Mouse (Mus musculus) left cerebral cortex, adult 11 months (tissue): Measurements from ENCODE around the gene Pik3r2.

Experiments used
- DNase-seq: peaks from one replicate; pipeline ENCODE4 v3.0.0; 2022; ENCODE audit warnings: low spot score

The Pik3r2 gene

DNA sequence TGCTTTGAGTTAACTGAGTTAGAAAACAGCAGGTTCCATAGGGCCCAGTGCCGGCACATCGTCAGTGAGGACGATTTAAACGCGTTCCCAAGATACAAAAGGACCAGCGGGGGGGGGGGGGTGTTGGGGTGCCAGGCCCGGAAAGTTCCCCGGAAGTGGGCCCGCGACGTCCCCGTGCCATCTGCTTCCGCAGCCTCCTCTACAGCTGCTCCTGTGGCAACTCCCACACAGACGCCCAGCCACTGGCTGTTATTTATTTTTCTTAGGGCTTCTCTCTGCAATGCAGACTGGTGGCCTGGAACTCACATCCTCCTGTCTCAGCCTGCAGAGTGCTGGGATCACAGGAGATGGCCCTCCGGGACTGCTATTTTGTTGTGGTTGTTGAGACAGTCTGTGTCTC is 24.6 kb upstream of the Pik3r2 start:
- DNase-seq, result no peak

DNA sequence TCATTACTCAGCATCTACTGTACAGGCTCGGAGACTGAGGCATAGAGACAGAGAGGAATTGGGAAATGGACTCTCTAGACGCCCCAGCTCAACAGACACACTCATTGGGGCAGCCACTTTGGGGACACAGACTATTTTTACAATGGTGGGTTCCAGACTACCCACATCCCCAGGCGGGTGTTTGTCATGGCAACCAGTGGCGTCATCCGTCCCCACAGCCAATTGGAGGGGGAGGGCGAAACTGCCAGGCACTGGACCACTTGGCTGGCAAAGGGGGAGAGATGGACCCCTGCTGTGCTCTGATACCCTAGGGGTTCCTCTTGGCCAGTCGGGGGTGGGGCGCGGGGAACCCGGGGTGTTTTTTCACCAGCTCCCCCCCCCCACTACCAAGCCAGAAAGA is 24.1 kb upstream of the Pik3r2 start:
- DNase-seq, result no peak

DNA sequence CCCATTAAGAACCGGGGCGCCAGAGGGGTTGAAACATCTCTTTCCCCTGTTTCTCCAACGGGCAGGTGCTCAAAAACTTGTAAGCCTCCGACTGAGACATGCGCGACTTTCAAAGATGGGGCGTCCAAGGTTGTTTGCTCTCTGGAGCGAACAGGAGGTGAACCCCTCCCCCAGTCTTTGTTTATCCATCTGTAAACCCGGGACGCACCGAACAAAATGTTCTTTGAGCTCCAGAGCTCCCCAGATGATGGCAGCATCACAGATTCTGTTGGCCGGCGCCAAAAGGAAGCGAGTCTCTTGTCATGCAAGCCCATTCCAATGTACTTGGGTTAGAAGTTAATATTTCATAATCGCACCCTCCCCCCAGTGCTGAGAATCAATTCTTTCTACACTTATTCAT is 21.8 kb upstream of the Pik3r2 start:
- no peak for DNase-seq

DNA sequence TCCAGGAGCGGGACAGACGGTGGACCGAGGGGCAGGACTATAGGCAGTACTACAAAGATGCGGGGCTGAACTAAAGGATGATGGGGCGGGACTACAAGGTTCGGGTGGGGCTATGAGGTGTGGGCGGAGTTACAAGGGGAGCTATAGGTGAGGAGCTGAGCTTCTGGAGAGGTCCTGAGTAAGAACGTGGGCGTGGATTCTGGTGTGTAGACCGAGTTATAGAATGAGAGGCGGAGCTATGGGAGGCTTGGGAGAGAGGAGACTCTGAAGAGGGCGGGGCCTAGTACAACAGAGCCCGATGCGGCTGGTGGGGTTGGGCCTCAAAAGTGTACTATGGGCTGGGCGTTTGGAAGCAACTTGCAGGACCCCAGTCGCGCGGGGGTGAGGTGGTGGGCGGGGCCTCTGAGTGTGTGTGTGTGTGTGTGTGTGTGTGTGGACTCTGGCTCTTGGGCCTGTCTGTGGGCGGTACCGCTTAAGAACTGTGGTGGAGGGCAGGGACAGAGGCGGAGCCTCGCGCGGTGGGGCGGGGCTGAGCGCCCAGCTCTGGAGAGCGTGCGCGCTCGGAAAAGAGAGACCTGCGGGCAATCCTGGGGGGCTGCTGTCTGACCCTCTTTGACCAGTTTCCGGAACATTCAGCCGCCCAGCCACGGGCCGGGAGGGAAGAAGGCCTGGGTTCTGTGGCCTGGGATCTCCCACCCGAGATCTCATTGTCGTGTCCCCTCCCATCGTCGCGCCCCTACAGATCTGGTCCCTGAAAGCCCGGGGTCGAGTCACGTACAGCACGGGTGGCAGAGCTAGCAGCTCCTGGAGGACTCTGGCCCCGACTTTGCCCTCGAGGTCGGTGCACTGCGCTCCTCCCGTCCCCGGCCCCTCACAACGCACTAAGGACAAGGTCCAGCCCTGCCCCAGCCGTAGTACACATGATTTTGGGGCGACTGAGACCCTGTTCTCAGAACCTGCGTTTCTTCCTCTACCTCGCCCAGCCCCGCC is 20.9 kb upstream of the Pik3r2 start:
- peak; percentile 91 for DNase-seq

DNA sequence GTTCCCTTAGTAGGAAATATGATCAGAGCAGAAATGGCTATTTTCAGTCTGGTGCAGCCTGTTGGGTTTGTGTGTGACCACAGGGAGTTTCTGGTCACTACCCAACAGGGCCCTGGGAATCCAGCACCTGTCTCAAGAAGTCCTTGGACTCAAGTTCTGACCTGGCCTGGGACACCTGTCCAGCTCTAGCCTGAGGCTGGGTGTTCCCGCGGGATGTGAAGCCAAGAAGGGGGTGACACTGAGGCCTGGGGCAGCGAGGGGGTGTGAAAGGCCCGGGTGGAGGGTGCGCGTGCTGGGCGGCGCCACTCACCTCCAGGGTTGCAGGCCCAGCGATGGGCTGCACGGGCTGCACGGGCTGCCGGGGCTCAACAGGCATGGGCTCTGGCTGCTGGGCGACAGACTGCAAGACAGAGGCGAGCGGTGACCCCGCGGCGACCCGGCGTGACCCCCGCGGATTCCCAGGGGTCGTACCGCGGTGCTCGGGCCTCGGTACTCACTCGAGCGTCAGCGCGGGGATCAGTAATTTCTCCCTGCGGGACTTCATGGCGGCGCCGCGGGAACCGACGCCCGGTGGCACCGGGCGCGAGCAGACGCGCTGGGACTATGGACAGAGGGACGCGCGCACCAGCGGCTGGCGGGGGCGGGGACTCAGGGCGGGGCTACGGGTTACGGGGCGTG is 20.0 kb upstream of the Pik3r2 start:
- no peak for DNase-seq

DNA sequence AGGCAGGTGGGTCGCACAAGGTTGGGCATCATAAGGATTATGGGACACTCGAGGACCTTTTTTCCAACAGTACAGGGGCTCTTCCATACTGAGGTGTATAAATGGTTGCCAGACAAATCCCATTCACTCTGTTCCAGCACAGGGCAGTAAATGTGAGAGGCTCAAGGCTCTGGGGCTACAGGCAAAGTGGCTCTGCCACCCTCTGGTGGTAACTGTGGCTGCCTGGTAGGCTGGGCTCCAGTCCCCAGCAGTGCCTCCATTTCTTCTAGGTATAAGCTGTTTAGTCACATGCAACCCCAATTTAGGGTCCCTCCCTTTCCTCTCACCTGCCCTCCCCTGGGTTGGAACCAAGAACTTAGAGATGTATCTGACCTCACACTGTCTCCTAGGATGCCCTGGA is 18.9 kb upstream of the Pik3r2 start:
- no peak for DNase-seq

DNA sequence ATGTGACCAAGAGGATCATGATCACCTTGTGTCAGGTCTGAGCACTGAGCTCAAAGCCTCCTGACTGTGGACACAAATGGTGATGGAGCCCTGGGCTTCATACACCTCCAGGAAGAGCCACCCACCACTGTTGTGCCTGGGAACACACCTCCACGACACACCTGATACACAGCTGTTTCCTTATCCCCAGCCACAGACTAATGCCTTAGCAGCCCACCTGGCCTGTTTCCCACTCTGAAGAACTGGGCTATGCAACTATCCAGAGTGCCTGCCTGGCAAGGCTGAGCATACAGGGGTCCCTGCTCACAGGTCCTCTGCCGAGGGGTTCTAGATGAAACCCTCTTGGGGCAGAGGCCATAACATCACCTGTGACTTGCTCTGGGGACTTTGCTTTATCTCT is 17.7 kb upstream of the Pik3r2 start:
- no peak for DNase-seq

DNA sequence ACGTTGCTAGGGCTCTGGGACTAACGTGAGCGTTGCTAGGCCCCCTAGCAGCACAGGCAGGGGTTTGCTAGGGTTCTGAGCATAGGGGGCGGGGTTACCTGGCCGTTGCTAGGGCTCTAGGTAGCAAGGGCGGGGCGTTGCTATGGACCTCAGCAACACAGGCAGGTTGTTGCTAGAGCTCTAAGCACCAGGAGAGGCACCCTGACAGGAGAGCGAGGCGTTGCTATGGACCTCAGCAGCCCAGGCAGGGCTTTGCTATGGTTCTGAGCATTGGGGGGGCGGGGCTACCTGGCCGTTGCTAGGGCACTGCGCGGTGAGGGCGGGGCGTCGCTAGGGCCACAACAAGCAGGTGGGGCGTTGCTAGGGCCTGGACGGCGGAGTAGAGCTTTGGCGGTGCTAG is 16.2 kb upstream of the Pik3r2 start:
- no peak for DNase-seq

DNA sequence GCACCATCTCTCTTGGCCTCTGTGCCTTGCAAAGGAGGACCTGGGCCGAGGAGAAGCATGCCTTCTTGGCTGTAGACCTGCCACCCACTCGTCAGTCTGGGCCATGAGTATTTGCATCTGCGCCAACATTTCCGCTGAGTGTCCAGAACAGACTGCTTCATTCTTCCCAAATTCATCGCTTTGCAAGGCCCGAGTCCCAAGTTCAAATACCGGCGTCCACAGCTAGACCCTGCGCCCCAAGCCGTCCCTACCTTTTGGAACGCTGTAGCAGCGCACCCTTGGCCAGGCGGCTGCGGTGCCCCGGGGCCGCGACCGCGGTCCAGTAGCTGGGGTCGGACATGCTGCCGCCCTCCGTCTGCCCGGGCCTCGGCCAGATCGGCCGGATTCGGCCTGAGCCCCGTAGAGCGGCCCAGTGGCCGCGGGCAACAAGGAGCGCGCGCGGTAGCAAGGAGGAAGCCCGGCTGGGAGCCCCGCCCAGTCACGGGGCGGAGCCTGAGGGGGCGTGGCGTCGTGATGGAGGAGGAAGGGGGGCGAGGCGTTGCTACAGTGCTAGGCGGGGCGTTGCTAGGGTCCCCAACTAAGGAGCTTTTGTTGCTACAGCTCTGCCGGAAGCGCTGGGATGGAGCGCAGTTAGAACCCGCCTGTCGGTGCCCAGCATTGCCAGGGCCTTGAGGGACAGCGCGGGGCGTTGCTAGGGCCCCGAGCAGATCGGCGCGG is 15.6 kb upstream of the Pik3r2 start:
- peak; percentile 96 for DNase-seq

DNA sequence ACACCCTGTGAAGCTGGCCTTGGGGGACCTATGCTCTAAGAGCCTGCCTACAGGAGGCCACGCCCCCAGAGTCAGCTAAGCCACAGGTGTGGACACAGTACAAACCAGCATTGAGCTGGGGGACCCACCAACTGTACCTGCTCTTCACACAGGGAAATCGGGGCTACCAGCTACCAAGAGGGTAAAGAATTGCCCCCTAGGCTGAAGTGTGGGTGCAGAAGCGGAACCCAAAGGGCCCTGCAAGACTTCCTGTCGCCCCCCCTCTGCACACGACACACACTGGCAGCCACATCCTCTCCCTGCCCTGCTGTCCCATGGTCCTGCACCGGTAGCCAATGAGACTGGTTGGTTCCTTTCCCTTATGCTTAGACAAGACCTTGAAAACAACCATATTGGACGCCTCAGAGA is 14.8 kb upstream of the Pik3r2 start:
- DNase-seq, result no peak

DNA sequence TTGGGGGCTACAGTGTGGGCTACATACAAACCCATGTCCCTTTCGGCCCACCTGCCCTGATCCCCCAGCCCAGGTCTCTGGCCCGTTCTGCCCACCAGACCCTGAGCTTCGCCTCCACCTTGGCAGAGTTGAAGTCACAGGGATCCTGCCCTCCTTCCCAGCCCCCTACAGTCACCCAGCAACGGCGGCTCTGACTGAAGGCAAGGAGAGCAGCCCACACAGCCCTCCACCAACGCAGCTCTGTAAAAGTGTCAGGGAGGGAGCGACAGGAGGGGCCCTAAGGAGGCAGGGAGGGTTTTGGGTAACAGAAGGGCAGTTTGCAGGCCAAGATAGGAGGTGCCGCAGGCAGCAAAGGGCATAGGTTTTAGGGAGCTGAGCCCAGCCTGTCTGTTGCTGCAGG is 14.3 kb upstream of the Pik3r2 start:
- DNase-seq, result no peak

DNA sequence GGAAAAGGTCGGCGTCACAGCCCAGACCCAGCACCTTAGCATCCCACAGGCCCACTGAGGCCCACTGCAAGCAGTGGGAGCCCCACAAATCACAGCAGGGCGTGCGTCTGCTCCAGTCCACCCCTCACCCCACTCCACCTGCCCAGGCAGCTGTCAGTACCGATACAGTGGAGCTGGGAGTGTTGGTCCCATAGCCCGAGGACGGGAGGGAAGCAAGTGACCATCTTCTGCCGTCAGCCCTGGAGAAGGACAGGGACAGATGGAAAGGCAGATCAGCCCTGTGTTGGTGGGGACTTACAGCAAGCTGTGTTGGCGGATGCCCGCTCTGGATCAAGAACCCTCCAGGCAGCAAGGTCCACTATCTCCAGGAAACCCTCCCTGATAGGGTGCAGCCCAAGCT is 12.5 kb upstream of the Pik3r2 start:
- no peak for DNase-seq

DNA sequence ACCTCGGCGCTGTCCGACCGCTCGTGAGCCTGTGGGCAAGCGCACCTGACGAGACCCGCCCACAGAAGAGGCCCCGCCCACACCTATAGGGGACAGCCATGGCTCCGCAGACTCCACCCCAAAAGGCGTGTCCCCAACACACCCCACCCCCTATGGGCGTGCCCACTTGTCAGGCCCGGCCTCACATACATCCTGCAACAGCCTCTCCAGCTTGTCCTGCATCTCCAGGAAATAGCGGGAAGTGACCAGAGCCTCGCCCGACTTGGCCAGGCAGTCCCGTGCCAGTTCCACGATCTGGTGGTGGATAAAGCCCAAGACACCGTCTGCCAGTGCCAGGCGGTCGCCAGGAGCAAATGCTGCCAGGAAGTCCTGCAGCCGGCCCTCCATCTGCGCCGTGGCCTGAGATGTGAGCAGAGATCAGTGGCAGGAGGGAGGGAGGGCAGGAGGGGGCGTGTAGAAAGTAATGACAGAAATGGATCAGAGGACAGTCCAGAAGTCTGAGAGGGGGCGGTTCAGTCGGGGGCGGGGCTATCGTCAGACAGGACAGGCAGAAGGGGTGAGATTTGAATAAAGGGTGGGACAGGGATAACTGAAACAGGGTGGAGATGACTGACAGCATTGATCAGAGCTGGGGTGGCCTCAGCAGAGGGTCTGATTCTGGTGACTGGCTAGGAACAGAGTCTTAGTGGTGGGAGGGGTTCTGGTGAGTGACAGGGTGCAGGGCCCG is 11.6 kb upstream of the Pik3r2 start:
- no peak for DNase-seq

DNA sequence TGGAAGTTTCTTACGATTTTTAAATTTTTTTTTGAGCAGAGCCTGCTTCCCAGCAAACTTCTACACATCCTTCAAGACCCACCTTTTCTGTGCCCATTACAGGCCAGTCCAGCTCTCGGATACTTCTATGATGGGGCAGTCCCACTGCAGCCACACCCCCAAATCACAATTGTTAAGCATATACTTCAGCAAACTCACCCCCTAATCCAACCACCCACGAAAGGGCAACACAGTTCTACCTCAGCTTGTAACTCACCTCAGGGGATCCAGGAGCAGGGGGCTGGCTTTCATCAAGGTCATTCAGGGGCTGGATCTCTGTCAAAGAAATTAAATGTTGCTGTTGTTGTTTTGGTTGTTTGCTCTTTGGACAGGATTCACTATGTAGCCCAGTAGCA is 10.5 kb upstream of the Pik3r2 start:
- no peak for DNase-seq

DNA sequence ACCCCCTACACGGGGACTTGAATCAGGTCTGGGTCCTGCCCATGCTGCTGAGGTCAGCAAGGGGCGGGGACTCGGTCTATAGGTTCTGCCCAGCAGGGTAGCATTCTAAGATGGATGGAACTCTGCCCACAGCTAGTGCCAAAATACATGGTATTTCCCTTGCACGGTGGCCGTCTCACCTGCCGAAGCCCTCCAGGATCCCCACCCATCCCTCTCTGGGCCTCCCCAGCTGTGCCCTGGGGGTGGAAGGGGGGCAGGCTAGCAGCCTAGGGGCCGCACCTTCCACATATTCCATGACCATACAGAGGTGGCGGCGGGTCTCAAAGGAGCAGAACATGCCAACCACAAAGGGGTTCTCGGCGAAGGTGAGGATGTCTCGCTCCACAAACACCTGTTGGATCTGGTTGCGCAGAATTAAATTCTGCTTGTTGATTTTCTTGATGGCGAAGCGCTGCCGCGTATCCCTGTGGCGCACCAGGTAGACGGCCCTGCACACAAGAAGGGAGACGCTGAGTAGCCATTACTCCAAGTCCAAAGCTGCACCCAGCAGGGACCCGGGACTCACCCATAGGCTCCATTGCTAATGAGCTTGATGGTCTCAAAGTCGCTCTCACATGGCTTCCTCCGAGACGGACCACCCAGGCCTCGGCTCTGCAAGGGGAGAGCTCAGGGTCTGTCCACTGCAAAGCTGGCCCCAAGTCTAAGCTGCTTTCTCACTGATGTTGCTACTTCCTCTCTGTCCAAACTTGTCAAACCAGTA is 10.0 kb upstream of the Pik3r2 start:
- no peak for DNase-seq

DNA sequence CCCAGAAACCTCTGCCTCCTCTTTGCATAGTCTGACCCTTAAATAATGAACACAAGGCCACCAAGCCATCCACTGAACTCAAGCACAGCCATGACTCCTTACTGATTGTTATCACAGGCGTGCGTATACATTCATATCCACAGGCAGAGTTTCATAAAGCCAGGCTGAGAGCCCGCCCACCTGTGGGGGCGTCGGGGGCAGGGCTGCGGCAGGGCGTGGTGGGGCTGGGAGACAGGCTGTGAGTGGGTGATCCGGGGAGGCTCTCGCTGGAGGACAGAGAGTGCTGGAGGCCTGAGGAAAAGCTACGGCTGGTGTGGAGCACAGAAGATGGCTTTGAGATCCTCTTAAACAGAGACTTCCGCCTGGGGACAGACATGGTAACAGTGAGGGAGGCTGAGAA is 3.6 kb upstream of the Pik3r2 start:
- no peak for DNase-seq

DNA sequence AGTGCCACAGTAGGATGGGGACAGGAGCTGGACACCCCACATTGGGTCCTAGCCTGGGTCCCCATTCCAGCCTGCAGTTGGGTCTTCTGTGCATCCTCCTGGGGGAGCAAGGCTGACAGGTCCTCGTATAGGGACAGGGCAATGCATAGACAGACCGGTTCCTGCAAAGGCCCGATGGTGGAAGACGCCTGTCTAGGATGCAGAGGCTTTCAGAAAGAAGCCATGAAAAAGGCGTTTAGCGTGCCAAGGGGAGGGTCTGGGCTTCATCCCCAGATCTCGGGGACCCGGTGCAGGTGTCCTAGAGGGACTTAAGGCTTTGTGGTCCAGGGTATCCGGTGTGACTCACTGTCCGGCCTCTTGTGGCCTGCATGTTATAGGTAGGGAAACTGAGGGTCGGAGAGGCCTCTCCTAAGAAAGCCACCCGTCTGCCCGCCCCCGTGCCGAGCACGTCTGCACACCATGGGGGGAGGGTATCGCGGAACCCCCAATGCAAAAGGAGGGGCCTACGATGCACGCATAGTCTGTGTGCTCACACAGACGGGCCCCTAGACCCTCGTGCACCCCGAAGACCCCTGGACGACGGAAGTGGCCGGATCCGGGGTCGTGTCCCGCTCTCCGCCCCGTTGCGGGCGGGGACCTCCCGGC is 540 bp downstream of the Pik3r2 start:
- DNase-seq, result no peak

DNA sequence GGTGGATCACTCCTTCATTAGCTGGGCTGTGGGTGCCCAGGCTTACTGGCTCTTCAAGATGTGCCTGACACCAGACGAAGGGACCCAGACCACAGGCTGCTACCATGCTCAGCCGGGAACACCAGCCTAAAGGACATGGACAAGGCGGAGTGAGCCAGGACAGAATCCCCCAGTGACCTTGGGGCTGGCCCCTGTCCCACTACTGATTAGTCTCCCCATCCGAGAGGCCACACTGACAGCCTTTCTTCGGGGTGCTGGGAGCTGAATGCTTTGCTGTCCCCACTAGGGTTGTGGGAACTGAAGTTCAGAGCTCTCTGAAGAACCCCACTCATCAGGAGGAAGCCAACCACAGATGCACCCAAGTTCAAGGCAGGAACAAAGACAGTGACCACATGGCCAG is 1.3 kb downstream of the Pik3r2 start:
- no peak for DNase-seq

DNA sequence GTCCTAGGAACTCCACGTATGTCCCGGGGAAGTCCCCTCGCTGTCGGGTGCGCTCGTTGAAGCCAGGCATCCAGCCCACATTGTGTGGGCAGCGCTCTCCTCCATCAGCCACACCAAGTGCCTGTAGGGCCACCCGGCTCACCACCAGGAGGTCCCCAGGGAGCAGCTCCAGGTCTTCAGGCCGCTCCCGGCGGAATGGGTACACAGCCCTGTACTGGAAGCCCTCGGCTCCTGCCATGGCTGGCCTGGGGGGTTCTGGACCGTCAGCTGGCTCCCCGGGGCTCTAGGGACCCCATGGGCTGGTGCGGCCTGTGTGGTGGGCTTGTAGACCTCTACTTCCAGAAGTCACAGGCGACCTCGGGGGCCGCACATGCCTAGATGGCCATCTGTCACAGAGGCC is 1.8 kb downstream of the Pik3r2 start:
- no peak for DNase-seq

DNA sequence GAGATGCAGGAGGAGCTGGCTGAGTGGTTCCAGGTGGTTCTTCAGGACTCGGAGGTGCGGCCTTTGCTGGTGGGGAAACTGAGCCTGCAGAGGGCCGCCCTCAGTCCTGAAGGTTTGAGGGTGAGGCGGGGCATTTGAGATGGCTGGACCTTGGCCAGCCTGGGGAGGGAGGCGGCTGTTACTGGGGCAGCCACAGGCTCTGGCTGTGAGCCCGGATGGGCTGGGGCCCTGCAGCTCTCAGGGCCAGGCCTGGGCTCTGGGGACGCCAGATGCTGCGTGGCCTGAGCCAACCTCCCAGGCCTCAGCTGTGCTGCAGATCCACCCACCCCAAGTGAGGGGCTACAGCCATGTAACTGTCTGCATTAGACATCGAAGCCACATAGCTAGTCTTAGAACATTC is 2.7 kb downstream of the Pik3r2 start:
- no peak for DNase-seq

DNA sequence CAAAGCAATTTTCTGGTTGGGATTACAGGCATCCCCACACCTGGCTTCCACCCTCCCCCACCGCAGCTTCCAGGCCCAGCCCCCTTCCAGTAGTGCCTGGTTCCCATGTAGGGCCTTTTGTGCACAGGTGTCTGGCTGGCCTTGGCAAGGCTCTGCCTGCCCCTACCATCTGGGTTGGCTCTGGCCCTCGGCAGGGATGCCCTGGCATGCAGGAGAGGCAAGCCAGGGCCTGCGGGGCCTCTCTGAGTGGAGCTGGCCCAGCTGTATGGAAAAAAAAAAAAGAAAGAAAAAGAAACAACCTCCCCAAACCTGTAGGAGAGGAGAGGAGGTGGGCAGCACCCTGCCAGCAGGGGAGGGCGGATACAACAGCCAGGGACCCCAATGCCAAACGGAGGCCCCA is 3.1 kb downstream of the Pik3r2 start:
- no peak for DNase-seq
